Mouse (Mus musculus) MEL (cell line): ENCODE measurements around the gene Dab2. TPM values are rescaled to one million over a fixed set of nuclear protein-coding genes. Genes with fewer than 3 reads are reported as not detected.

Source experiments
- DNase-seq: peaks from one replicate; pipeline ENCODE4 v3.0.0; 2011; ENCODE audit warnings: low read depth, low spot score
- H3K27ac ChIP-seq: 2 replicates; pipeline ENCODE4 v1.5.1; 2012; ENCODE audit warnings: low read depth, mild to moderate bottlenecking, control low read depth, low read length, moderate library complexity; ENCODE audit not compliant: control insufficient read depth
- H3K27me3 ChIP-seq, 2 experiments: fragments of 150-350 bp in 1 of 2; sonication (generic) in 1 of 2; 2 replicates each; pipeline ENCODE4 v1.6.1; 2012; ENCODE audit warnings: low read length in 2 of 2, mild to moderate bottlenecking in 2 of 2, improper control_type of control experiment in 1 of 2, moderate library complexity in 1 of 2; ENCODE audit not compliant: insufficient read depth in 2 of 2, control insufficient read depth in 1 of 2
- H3K36me3 ChIP-seq, 2 experiments: 2 replicates each; pipeline ENCODE4 v1.6.1; 2012 to 2014; ENCODE audit warnings: low read length in 2 of 2, improper control_type of control experiment in 1 of 2, inconsistent platforms in 1 of 2, mild to moderate bottlenecking in 1 of 2; ENCODE audit not compliant: insufficient read depth in 2 of 2, control insufficient read depth in 1 of 2
- H3K4me1 ChIP-seq, 2 experiments: fragments of 150-350 bp in 1 of 2; sonication (generic) in 1 of 2; 2 replicates each; pipeline ENCODE4 v1.6.1; 2012; ENCODE audit warnings: low read length in 2 of 2, improper control_type of control experiment in 1 of 2, mild to moderate bottlenecking in 1 of 2; ENCODE audit not compliant: insufficient read depth in 2 of 2, control insufficient read depth in 1 of 2
- H3K4me3 ChIP-seq, 2 experiments: fragments of 150-350 bp in 1 of 2; sonication (generic) in 1 of 2; 2 replicates each; pipeline ENCODE4 v1.5.1; 2012; ENCODE audit warnings: low read depth in 2 of 2, low read length in 2 of 2, mild to moderate bottlenecking in 2 of 2, moderate library complexity in 2 of 2, control low read depth in 1 of 2, improper control_type of control experiment in 1 of 2; ENCODE audit not compliant: control insufficient read depth in 1 of 2, insufficient read depth in 1 of 2
- H3K79me2 ChIP-seq: 2 replicates; pipeline ENCODE4 v1.6.1; 2012; ENCODE audit warnings: mild to moderate bottlenecking, low read length, moderate library complexity; ENCODE audit not compliant: control insufficient read depth, poor library complexity, insufficient read depth
- H3K9ac ChIP-seq: 2 replicates; pipeline ENCODE4 v1.6.1; 2012; ENCODE audit warnings: low read depth, mild to moderate bottlenecking, control low read depth, low read length, moderate library complexity; ENCODE audit not compliant: control insufficient read depth, poor library complexity, severe bottlenecking
- H3K9me3 ChIP-seq: fragments of 150-350 bp; sonication (generic); replicated peaks from 2 replicates; pipeline ENCODE4 v1.6.1; 2012; ENCODE audit warnings: mild to moderate bottlenecking, low read length, improper control_type of control experiment, moderate library complexity; ENCODE audit not compliant: insufficient read depth
- BHLHE40 ChIP-seq: IDR thresholded peaks from 2 replicates; pipeline ENCODE4 v1.6.1; 2012; ENCODE audit warnings: low read depth, mild to moderate bottlenecking, inconsistent platforms, low read length, improper control_type of control experiment, borderline replicate concordance
- CHD2 ChIP-seq: IDR thresholded peaks from 2 replicates; pipeline ENCODE4 v1.6.1; 2011; ENCODE audit warnings: low read length, improper control_type of control experiment
- ETS1 ChIP-seq: IDR thresholded peaks from 2 replicates; pipeline ENCODE4 v1.6.1; 2012; ENCODE audit warnings: low read depth, mild to moderate bottlenecking, inconsistent platforms, low read length, improper control_type of control experiment, moderate library complexity
- GABPA ChIP-seq: IDR thresholded peaks from 2 replicates; pipeline ENCODE4 v1.6.1; 2012; ENCODE audit warnings: low read depth, mild to moderate bottlenecking, inconsistent platforms, low read length, improper control_type of control experiment, moderate library complexity
- GATA1 ChIP-seq: IDR thresholded peaks from 2 replicates; pipeline ENCODE4 v1.6.1; 2011; ENCODE audit warnings: low read depth, low read length, improper control_type of control experiment
- HCFC1 ChIP-seq: IDR thresholded peaks from 2 replicates; pipeline ENCODE4 v1.6.1; 2012; ENCODE audit warnings: low read depth, mild to moderate bottlenecking, inconsistent platforms, low read length, improper control_type of control experiment, moderate library complexity
- JUND ChIP-seq: IDR thresholded peaks from 2 replicates; pipeline ENCODE4 v1.6.1; 2011; ENCODE audit warnings: low read depth, mild to moderate bottlenecking, improper control_type of control experiment, low read length
- MAFK ChIP-seq: IDR thresholded peaks from 2 replicates; pipeline ENCODE4 v1.6.1; 2011; ENCODE audit warnings: low read depth, mild to moderate bottlenecking, low read length, improper control_type of control experiment, borderline replicate concordance
- MAX ChIP-seq: IDR thresholded peaks from 2 replicates; pipeline ENCODE4 v1.6.1; 2011; ENCODE audit warnings: low read length, improper control_type of control experiment
- MAZ ChIP-seq: IDR thresholded peaks from 2 replicates; pipeline ENCODE4 v1.6.1; 2012; ENCODE audit warnings: low read depth, mild to moderate bottlenecking, inconsistent platforms, low read length, improper control_type of control experiment
- MXI1 ChIP-seq: IDR thresholded peaks from 2 replicates; pipeline ENCODE4 v1.6.1; 2011; ENCODE audit warnings: mild to moderate bottlenecking, low read depth, low read length, improper control_type of control experiment
- MYC ChIP-seq: IDR thresholded peaks from 2 replicates; pipeline ENCODE4 v1.6.1; 2011; ENCODE audit warnings: low read depth, mild to moderate bottlenecking, low read length, improper control_type of control experiment, moderate library complexity
- NELFE ChIP-seq: IDR thresholded peaks from 2 replicates; pipeline ENCODE4 v1.6.1; 2011; ENCODE audit warnings: low read depth, low read length, improper control_type of control experiment
- POLR2AphosphoS2 ChIP-seq: IDR thresholded peaks from 2 replicates; pipeline ENCODE4 v1.6.1; 2011; ENCODE audit warnings: low read length, improper control_type of control experiment
- POLR2AphosphoS5 ChIP-seq: IDR thresholded peaks from 2 replicates; pipeline ENCODE4 v1.6.1; 2012; ENCODE audit warnings: low read depth, borderline replicate concordance, mild to moderate bottlenecking, inconsistent platforms, low read length, moderate library complexity, mixed read lengths
- RAD21 ChIP-seq: IDR thresholded peaks from 2 replicates; pipeline ENCODE4 v1.6.1; 2011; ENCODE audit warnings: mild to moderate bottlenecking, low read depth, low read length, improper control_type of control experiment
- SMC3 ChIP-seq: IDR thresholded peaks from 2 replicates; pipeline ENCODE4 v1.6.1; 2011; ENCODE audit warnings: low read depth, low read length, improper control_type of control experiment
- TBP ChIP-seq: IDR thresholded peaks from 2 replicates; pipeline ENCODE4 v1.8.0; 2011; ENCODE audit warnings: low read depth, low read length, improper control_type of control experiment
- TCF12 ChIP-seq: IDR thresholded peaks from 2 replicates; pipeline ENCODE4 v1.6.1; 2014; ENCODE audit warnings: low read depth, mild to moderate bottlenecking, inconsistent platforms, low read length, improper control_type of control experiment, moderate library complexity
- UBTF ChIP-seq: IDR thresholded peaks from 2 replicates; pipeline ENCODE4 v1.6.1; 2012; ENCODE audit warnings: low read depth, mild to moderate bottlenecking, inconsistent platforms, low read length, improper control_type of control experiment, moderate library complexity, borderline replicate concordance; ENCODE audit not compliant: insufficient read depth
- USF1 ChIP-seq: IDR thresholded peaks from 2 replicates; pipeline ENCODE4 v1.6.1; 2014; ENCODE audit warnings: low read depth, mild to moderate bottlenecking, inconsistent platforms, low read length, improper control_type of control experiment, moderate library complexity
- USF2 ChIP-seq, 2 experiments: IDR thresholded peaks; 2 replicates each; pipeline ENCODE4 v1.6.1; 2011 to 2012; ENCODE audit warnings: improper control_type of control experiment in 2 of 2, low read length in 2 of 2, borderline replicate concordance in 1 of 2, inconsistent platforms in 1 of 2, low read depth in 1 of 2, mild to moderate bottlenecking in 1 of 2; ENCODE audit not compliant: insufficient read depth in 1 of 2
- ZKSCAN1 ChIP-seq: IDR thresholded peaks from 2 replicates; pipeline ENCODE4 v1.6.1; 2012; ENCODE audit warnings: low read depth, mild to moderate bottlenecking, inconsistent platforms, low read length, improper control_type of control experiment, moderate library complexity
- ZMIZ1 ChIP-seq: IDR thresholded peaks from 2 replicates; pipeline ENCODE4 v1.6.1; 2012; ENCODE audit warnings: low read depth, mild to moderate bottlenecking, inconsistent platforms, low read length, improper control_type of control experiment, moderate library complexity
- polyA plus RNA-seq, 2 experiments: library from polyadenylated mRNA; stranded (reverse) in 1 of 2; unstranded in 1 of 2; fragments of >175 nt in 1 of 2; fragments of >200 nt in 1 of 2; gene quantifications; 2 replicates each; pipeline versions ENCODE4 v1.2.1 to v1.2.4; 2012; ENCODE audit warnings: low replicate concordance in 2 of 2, low read depth in 1 of 2; ENCODE audit not compliant: insufficient read length in 2 of 2, insufficient read depth in 1 of 2, missing spikeins in 1 of 2
- total RNA-seq: library from RNA; depleted of rRNA; stranded (reverse); fragments of 300-350 nt; gene quantifications from 2 replicates; pipeline ENCODE4 v1.2.3, GENCODE M21; 2012

Gene Dab2
- total and polyA plus RNA-seq, 3 experiments = not detected

DNA sequence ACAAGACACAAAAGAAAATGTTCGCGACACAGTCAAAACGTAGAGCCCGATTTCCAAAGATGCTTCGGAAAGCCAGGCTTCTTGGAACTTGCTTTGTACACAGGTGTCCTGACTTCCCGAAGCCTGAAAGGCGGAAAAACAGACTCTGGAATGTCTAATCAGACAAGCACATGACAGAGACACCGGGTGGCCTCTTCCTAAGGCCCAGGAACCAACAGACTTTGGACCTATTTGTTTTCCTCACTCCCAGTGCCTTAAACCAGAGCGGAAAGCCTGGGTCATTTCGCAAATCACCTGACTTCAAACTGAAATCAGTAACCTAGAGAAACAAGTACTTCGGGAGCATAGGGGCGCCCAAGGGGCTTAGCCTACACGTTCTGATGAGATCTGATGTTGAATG is 75.4 kb downstream of the Dab2 start:
- no peaks in the 10 kb centered on the region for H3K9me3 ChIP-seq
- no peak for TF ChIP-seq BHLHE40
- no peak for TF ChIP-seq ZKSCAN1
- no peaks in the 10 kb centered on the region for H3K36me3 ChIP-seq
- no peak overlapping the region for H3K27ac ChIP-seq
- H3K4me3 ChIP-seq = no peak overlapping the region
- H3K4me1 ChIP-seq = no peaks in the 10 kb centered on the region
- H3K79me2 ChIP-seq = no peaks in the 10 kb centered on the region
- DNase-seq = no peak
- peaks cover 0 to 3% of the 10 kb centered on the region in 2 experiments for H3K27me3 ChIP-seq
- H3K9ac ChIP-seq = no peak overlapping the region

DNA sequence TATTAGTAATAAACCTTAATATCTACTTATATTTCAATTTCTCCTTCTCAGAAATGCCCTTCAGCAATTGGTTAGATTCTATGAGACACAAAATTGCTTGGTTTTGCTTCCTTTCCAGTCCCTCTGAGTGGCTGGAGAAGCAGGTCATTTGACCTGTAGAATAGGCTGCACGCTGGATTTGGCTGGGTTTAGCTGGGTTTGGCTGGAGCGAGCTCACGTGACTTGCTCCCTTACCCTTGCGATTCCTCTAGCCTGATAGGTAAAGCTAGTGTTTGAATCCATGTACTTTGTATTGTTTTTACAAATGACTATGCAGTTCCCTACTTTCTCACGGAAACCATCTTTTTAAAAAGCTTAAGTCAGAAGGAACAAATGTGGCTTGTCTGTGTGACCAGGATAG is 76.4 kb downstream of the Dab2 start:
- Histone ChIP-seq H3K9ac (no peak overlapping the region), H3K27me3 (peaks cover 0 to 3% of the 10 kb centered on the region in 2 experiments), H3K4me3 (no peak overlapping the region), H3K9me3 (no peaks in the 10 kb centered on the region), H3K27ac (no peak overlapping the region), H3K36me3 (no peaks in the 10 kb centered on the region), H3K79me2 (no peaks in the 10 kb centered on the region), H3K4me1 (no peaks in the 10 kb centered on the region)
- DNase-seq = no peak
- TF ChIP-seq MAFK (no peak), POLR2AphosphoS5 (no peak), JUND (no peak), MYC (no peak), USF1 (no peak), NELFE (no peak), HCFC1 (no peak), ETS1 (no peak), SMC3 (no peak), GABPA (no peak), MAZ (no peak), MAX (no peak), ZMIZ1 (no peak), GATA1 (no peak), BHLHE40 (no peak)

DNA sequence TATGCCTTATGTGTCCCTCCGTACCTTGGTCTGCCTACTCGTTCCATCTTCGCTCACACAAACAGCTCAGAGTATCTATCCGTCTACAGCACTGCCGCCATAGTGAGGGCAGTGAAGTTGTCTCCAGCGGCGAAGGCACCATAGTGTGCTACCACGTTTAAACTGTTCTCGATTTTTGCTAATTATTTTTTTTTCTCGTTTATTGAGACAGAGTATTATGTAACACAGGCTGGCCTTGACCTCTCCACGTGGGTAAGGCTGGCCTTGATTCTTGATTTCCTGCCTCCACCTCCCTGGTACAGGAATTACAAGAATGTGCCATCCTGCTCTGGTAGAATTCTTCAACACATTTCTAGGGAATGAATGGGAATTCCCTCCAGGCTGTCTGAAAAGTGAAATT is 77.2 kb downstream of the Dab2 start:
- Histone ChIP-seq H3K4me3 (no peak overlapping the region), H3K9me3 (no peaks in the 10 kb centered on the region), H3K27me3 (peaks cover 0 to under 1% of the 10 kb centered on the region in 2 experiments), H3K36me3 (no peaks in the 10 kb centered on the region), H3K4me1 (no peaks in the 10 kb centered on the region), H3K27ac (no peak overlapping the region), H3K9ac (no peak overlapping the region), H3K79me2 (no peaks in the 10 kb centered on the region)
- DNase-seq = no peak
- TF ChIP-seq ZKSCAN1 (no peak), BHLHE40 (no peak), HCFC1 (no peak), GABPA (no peak), USF2 (IDR thresholded peaks at IDR 0.05; ENCODE audit: borderline replicate concordance in 1 of 2, insufficient read depth in 1 of 2, low read depth in 1 of 2, low read length in 2 of 2) (no peak), TBP (no peak), ETS1 (no peak), CHD2 (no peak), UBTF (no peak), MXI1 (no peak), TCF12 (no peak), POLR2AphosphoS2 (no peak), RAD21 (no peak)
